Mouse (Mus musculus) embryo, embryonic 11 days (tissue): ENCODE measurements around the gene Rpl19.

Experiments used
- DNase-seq: peaks from one replicate; pipeline ENCODE4 v3.0.0-alpha.2; 2015

Rpl19 gene

DNA sequence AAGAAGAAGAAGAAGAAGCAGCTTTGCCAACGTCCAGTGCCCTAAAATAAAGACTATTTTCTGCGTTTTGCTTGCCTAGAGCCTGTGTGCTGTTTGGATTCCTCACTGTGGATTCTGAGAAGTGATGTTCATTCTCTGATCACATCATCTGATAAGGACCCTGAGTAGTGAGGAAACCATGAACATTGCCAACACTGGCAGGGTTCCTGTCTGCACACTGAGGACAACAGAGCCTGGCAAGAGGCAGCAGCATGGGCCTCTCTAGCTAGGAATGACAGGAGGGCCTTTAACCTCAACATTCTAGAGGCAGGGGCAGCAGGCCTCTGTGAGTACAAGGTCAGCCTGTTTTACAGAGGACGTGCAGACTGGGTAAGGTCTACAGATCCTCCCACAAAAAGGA, 2.0 kb upstream of the Rpl19 start:
- DNase-seq, result no peak

GRCm38 (mm10) chr11:98026248-98026569, 301 bp upstream of the Rpl19 start:
- no peak for DNase-seq

GRCm38 (mm10) chr11:98027297-98027688, 783 bp downstream of the Rpl19 start:
- no peak for DNase-seq

- no peak for DNase-seq
These were observed 1.3 kb downstream of the Rpl19 start for GRCm38 (mm10) chr11:98027785-98028184.

DNA sequence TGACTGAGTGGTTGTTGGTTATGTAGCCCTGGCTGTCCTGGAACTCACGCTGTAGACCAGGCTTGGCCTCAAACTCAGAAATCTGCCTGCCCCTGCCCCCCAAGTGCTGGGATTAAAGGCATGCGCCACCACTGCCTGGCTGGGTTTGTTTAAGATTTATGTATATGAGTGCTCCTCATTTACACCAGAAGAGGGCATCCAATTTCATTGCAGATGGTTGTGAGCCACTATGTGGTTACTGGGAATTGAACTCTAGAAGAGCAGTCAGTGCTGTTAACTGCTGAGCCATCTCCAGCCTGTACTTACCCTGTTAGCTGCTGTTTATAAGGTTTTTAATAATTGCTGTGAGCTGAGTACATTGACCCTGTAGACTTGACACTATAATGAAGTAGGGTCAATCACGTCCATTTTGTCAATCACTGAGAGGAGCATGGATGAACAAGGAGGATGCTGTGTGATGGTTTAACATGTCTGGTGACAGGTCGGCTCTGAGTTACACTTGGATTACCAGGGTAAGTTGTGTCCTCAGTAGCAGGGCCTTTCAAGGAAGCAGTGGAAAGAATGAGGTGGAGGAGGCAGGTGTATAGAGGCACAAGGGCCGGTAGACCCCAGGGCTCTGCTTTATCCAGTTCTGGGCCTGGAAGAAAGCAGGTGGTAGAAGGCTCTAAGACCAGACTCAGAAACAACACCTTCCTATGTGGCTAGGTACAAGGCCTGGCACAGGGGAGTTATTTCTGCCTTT, 4.4 kb downstream of the Rpl19 start:
- no peak for DNase-seq

- peak; percentile 85 for DNase-seq
These were observed 4.9 kb downstream of the Rpl19 start for GRCm38 (mm10) chr11:98031443-98031770.

GRCm38 (mm10) chr11:98034061-98034460, 7.6 kb downstream of the Rpl19 start:
- no peak for DNase-seq

GRCm38 (mm10) chr11:98034840-98035239, 8.3 kb downstream of the Rpl19 start:
- peak; percentile 57 for DNase-seq

GRCm38 (mm10) chr11:98035977-98036377, 9.5 kb downstream of the Rpl19 start:
- peak; percentile 83 for DNase-seq

GRCm38 (mm10) chr11:98037871-98038270, 11.4 kb downstream of the Rpl19 start:
- no peak for DNase-seq

DNA sequence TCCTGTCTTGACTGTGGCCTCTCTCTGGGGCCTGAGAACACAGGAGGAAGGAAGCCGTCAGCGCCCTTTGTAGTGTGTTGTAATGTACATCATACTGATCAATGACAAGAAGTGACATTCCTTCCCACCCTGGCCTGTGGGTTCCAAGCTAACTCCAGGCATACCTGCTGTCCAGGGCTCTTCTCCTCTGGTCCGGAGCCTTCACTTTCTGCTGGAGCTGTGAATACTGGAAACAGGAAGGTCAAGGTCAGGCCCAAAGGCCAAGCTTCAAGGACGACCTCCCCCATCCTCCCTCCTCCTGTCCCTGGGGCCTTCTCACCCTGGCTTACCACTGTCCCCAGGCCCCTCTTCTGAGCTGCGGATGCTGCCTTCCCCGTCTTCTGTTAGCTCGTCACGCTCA, 14.5 kb downstream of the Rpl19 start:
- DNase-seq, result no peak

GRCm38 (mm10) chr11:98042741-98043140, 16.2 kb downstream of the Rpl19 start:
- DNase-seq, result no peak

DNA sequence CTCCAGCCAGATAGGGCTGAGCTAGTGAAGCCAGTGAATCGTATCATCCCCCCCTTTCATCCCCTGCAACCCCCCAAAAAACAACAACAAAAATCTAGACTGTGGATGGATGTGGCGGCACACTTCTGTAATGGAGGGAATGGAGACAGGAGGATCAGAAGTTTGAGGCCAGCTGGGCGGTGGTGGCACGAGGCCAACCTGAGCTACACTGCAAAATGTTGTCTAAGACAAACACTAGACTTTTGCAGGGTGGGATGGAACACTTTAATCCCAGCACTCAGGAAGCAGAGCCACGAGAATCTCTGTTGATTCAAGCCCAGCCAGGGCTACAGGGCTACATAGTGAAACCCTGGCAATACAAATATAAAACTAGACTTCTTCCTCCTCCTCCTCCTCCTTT, 17.6 kb downstream of the Rpl19 start:
- DNase-seq, result no peak

DNA sequence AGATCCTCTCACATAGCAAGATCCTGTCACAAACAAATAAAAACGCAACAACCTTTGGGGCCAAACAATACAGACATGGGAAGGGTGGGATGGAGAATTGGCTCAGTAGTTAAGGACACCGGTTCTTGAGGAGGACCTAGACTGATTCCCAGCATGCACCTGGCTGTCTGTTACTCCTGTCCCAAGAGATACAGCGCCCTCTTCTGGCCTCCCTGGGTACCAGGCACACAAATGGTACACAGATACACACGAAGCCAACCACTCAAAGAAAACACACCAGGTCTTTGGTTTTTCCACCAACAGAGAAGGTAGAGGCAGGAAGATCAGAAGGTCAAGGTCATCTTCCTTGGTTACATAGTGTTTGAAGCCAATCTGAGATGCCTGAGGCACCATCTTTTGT, 19.1 kb downstream of the Rpl19 start:
- no peak for DNase-seq

GRCm38 (mm10) chr11:98046466-98046865, 20.0 kb downstream of the Rpl19 start:
- DNase-seq, result no peak

GRCm38 (mm10) chr11:98047745-98048144, 21.2 kb downstream of the Rpl19 start:
- no peak for DNase-seq

GRCm38 (mm10) chr11:98049672-98050519, 23.4 kb downstream of the Rpl19 start:
- no peak for DNase-seq

DNA sequence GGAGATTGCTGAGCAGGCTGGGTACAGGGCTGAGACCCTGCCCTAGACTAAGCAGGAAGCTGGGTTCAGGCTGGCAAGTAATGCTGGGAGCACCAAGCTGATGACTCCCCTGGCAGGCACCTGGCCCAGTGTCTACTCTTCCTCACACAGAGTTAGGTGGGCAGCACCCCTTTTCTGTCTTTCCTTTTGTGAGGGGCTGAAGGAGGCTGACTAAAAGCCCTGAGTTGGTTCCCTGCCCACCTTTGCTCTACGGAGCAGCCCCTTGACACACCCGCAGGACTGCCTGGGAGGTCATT, 24.0 kb downstream of the Rpl19 start:
- DNase-seq, result no peak

GRCm38 (mm10) chr11:98050940-98051339, 24.4 kb downstream of the Rpl19 start:
- no peak for DNase-seq

GRCm38 (mm10) chr11:98051611-98052128, 25.2 kb downstream of the Rpl19 start:
- peak; percentile 17 for DNase-seq

DNA sequence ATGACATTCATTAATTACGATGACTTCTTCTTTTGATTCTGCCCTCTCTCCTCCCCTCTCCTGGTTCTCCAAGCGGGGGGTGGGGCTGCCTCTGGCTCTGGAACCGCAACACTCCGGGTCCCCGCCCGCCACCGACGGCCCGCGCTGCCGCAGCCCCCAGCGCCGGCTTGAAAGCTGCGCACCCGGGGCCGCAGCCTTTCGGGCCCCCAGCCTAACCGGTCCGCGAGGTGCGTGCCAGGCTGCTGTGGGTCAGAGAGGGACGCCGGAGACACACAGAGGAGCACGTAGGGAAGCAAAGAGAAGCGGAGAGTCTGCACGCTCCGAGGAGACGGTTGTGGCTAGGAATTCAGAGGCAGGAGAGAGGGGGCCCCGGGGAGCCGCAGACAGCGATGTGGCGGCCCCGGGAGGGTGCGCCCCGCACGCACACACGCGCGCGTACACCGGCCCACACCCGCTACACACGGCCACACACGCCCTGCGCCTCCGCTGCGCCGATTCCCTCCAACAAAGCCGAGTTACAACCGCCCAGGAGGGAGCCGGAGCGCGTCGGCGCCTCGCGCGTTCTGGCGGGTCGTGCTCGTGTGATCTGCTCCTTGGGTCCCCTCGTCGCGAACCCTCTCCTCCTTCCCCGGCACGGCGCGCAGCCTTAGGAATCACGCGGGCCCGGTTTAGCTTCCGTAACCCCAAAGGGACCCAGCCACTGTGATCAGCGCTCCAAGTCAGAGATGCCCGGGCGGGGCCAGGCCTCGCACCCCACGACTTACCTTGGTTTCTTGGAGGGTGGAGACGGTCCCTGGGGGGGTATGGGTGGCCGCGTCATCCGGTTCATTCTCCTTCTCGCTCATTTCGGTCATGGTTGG, 25.8 kb downstream of the Rpl19 start:
- peak; percentile 57 for DNase-seq

DNA sequence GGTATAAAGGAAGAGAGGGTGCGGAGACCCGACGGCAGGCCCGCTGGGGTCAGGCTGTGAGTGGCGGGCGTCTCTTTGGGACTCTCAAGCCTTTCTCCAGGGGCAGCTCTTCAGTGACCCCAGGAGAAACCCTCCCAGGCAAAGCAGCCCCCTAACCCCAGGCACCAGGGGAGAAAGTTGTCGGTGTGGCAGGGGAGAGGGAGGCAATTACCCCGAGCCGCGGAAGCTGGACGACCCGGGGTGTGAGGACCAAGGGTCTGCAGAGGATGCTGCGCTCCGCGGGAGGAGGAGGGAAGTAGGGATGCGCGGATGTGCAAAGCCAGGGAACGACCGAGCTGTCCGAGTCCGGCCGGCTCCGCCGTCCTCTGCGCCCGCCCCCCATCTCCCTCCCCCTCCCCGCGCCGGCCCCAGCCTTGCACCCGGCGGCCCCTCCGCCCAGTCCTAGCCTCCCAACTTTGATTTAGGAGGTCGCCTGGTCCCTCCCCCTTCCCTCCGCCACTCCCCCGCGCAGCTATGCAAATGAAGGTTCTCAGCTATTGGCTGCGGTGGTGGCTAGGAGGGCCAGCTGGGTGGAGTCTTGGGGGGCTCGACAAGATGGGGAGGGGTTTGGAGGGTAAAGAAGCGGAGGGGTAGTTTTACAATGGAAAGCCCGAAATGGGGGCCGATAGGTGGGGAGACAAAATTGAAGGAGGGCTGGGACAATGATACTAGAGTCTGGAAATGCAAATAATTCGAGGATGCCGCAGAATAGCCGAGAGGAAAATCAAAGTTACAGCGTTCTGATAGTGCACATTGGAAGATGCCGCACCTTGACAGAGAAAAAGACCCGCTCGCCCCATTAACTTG, 26.7 kb downstream of the Rpl19 start, which contains the start of gene Stac2:
Stac2 (minus strand) TSS at position 474 of the 846 bp plus-strand sequence.
- DNase-seq, result peak; percentile 93
